Mouse (Mus musculus) myocyte (in vitro differentiated cells): Measurements from ENCODE around the gene Ndufb11. TPM values are rescaled to one million over a fixed set of nuclear protein-coding genes. Genes with fewer than 3 reads are reported as not detected.

Source experiments
- H3K27me3 ChIP-seq: one replicate; pipeline ENCODE4 v1.6.1; 2011; ENCODE audit not compliant: control insufficient read depth, insufficient read depth, insufficient read length
- H3K36me3 ChIP-seq: one replicate; pipeline ENCODE4 v1.6.1; 2011; ENCODE audit not compliant: control insufficient read depth, insufficient read depth
- H3K4me2 ChIP-seq: one replicate; pipeline ENCODE4 v1.6.1; 2011; ENCODE audit warnings: low read depth, control low read depth
- H3K4me3 ChIP-seq: one replicate; pipeline ENCODE4 v1.5.1; 2011; ENCODE audit warnings: mild to moderate bottlenecking, control low read depth, moderate library complexity
- H3K79me2 ChIP-seq: one replicate; pipeline ENCODE4 v1.6.1; 2011; ENCODE audit not compliant: control insufficient read depth, insufficient read depth
- H3ac ChIP-seq: one replicate; pipeline ENCODE4 v1.6.1; 2011; ENCODE audit not compliant: control insufficient read depth, insufficient read length
- CEBPB ChIP-seq: IDR thresholded peaks from 2 replicates; pipeline ENCODE4 v1.6.1; 2011; ENCODE audit warnings: mild to moderate bottlenecking, moderate library complexity; ENCODE audit not compliant: poor library complexity, insufficient read depth, severe bottlenecking
- E2F4 ChIP-seq: IDR thresholded peaks from one replicate; pipeline ENCODE4 v1.6.1; 2011; ENCODE audit warnings: mild to moderate bottlenecking, control low read depth, moderate library complexity; ENCODE audit not compliant: insufficient read depth
- MAX ChIP-seq: IDR thresholded peaks from one replicate; pipeline ENCODE4 v1.6.1; 2011; ENCODE audit warnings: low read depth, mild to moderate bottlenecking, control low read depth
- MYOD1 ChIP-seq, 3 experiments: IDR thresholded peaks; one replicate each; pipeline ENCODE4 v1.6.1; 2011; ENCODE audit warnings: control low read depth in 2 of 3, low read depth in 2 of 3, mild to moderate bottlenecking in 2 of 3, moderate library complexity in 1 of 3; ENCODE audit not compliant: insufficient read length in 2 of 3, control insufficient read depth in 1 of 3
- MYOG ChIP-seq, 3 experiments: IDR thresholded peaks; one replicate each; pipeline ENCODE4 v1.6.1; 2011; ENCODE audit warnings: control low read depth in 2 of 3, low read depth in 2 of 3, mild to moderate bottlenecking in 2 of 3; ENCODE audit not compliant: insufficient read length in 2 of 3, control insufficient read depth in 1 of 3, insufficient read depth in 1 of 3
- POLR2A ChIP-seq: IDR thresholded peaks from one replicate; pipeline ENCODE4 v1.6.1; 2011; ENCODE audit warnings: low read depth, mild to moderate bottlenecking, control low read depth, moderate library complexity; ENCODE audit not compliant: insufficient read length
- POLR2AphosphoS2 ChIP-seq: IDR thresholded peaks from one replicate; pipeline ENCODE4 v1.6.1; 2011; ENCODE audit warnings: low read depth, control low read depth; ENCODE audit not compliant: insufficient read length
- REST ChIP-seq: IDR thresholded peaks from one replicate; pipeline ENCODE4 v1.6.1; 2011; ENCODE audit warnings: mild to moderate bottlenecking, control low read depth, moderate library complexity; ENCODE audit not compliant: insufficient read depth, insufficient read length
- SRF ChIP-seq: IDR thresholded peaks from one replicate; pipeline ENCODE4 v1.6.1; 2011; ENCODE audit warnings: low read depth; ENCODE audit not compliant: control insufficient read depth, insufficient read length
- TCF12 ChIP-seq: IDR thresholded peaks from one replicate; pipeline ENCODE4 v1.6.1; 2011; ENCODE audit warnings: mild to moderate bottlenecking, control low read depth; ENCODE audit not compliant: poor library complexity, insufficient read depth, severe bottlenecking
- TCF3 ChIP-seq: IDR thresholded peaks from one replicate; pipeline ENCODE4 v1.6.1; 2011; ENCODE audit warnings: low read depth, control low read depth; ENCODE audit not compliant: insufficient read length
- USF1 ChIP-seq: IDR thresholded peaks from one replicate; pipeline ENCODE4 v1.6.1; 2011; ENCODE audit warnings: low read depth, mild to moderate bottlenecking, control low read depth, moderate library complexity
- polyA plus RNA-seq: library from polyadenylated mRNA; unstranded; fragments of >200 nt; fragmentation: generic; extraction: Trizol; gene quantifications from one replicate; pipeline ENCODE4 v1.2.1, GENCODE M21; 2012; ENCODE audit warnings: missing spikeins

Gene Ndufb11
- polyA plus RNA-seq = 367 TPM

GRCm38 (mm10) chrX:20617176-20617902, at the start of gene Ndufb11, which contains the start of gene Rbm10:
Gene Ndufb11, minus strand, starts transcription at chrX:20617619.
Gene Rbm10, plus strand, starts transcription at chrX:20617503.
- peaks cover 41% of the 10 kb centered on the region for H3K79me2 ChIP-seq
- peaks cover 3% of the 10 kb centered on the region for H3K36me3 ChIP-seq
- H3K4me2 ChIP-seq = peak within 1 kb of the TSS; percentile 80
- TF ChIP-seq USF1 (no peak), REST (no peak), MYOD1 (IDR thresholded peaks at IDR 0.05; ENCODE audit: control insufficient read depth in 1 of 3, insufficient read length in 2 of 3, low read depth in 2 of 3) (no peak), MAX (no peak), POLR2A (peak; percentile 41), CEBPB (no peak), SRF (no peak), TCF3 (no peak), E2F4 (no peak), TCF12 (no peak), POLR2AphosphoS2 (peak; percentile 43), MYOG (IDR thresholded peaks at IDR 0.05; ENCODE audit: control insufficient read depth in 1 of 3, insufficient read depth in 1 of 3, insufficient read length in 2 of 3, low read depth in 2 of 3) (no peak)
- peak within 1 kb of the TSS; percentile 20 for H3ac ChIP-seq
- no peaks in the 10 kb centered on the region for H3K27me3 ChIP-seq
- H3K4me3 ChIP-seq = peak within 1 kb of the TSS; percentile 77

- Histone ChIP-seq H3K79me2 (peaks cover 42% of the 10 kb centered on the region), H3ac (peak overlapping the region; percentile 65), H3K4me2 (peak overlapping the region; percentile 69), H3K4me3 (peak overlapping the region; percentile 95), H3K36me3 (no peaks in the 10 kb centered on the region), H3K27me3 (no peaks in the 10 kb centered on the region)
- TF ChIP-seq MYOD1 (IDR thresholded peaks at IDR 0.05; ENCODE audit: control insufficient read depth in 1 of 3, insufficient read length in 2 of 3, low read depth in 2 of 3) = no peak
- TF ChIP-seq REST = no peak
- TF ChIP-seq TCF3 = no peak
- no peak for TF ChIP-seq CEBPB
- TF ChIP-seq E2F4 = no peak
- TF ChIP-seq USF1 = no peak
- TF ChIP-seq TCF12 = no peak
- no peak for TF ChIP-seq POLR2AphosphoS2
- TF ChIP-seq MAX = no peak
- TF ChIP-seq MYOG (IDR thresholded peaks at IDR 0.05; ENCODE audit: control insufficient read depth in 1 of 3, insufficient read depth in 1 of 3, insufficient read length in 2 of 3, low read depth in 2 of 3) = no peak
- no peak for TF ChIP-seq POLR2A
- TF ChIP-seq SRF = no peak
Measured at GRCm38 (mm10) chrX:20663444-20663790, 46.0 kb upstream of the Ndufb11 start.

- Histone ChIP-seq H3K79me2 (peaks cover 42% of the 10 kb centered on the region), H3K36me3 (no peaks in the 10 kb centered on the region), H3K4me3 (peak overlapping the region; percentile 95), H3K27me3 (no peaks in the 10 kb centered on the region), H3ac (peak overlapping the region; percentile 65), H3K4me2 (peak overlapping the region; percentile 69)
- TF ChIP-seq SRF (no peak), MAX (no peak), E2F4 (no peak), POLR2AphosphoS2 (peak; percentile 95), POLR2A (peak; percentile 84)
Measured at GRCm38 (mm10) chrX:20662716-20663443, 45.5 kb upstream of the Ndufb11 start.

- Histone ChIP-seq H3K27me3 (no peaks in the 10 kb centered on the region), H3ac (peak overlapping the region; percentile 65), H3K4me2 (peak overlapping the region; percentile 34), H3K79me2 (peaks cover 42% of the 10 kb centered on the region), H3K36me3 (no peaks in the 10 kb centered on the region), H3K4me3 (peak overlapping the region; percentile 95)
- no peak for TF ChIP-seq REST
- no peak for TF ChIP-seq E2F4
- TF ChIP-seq USF1 = no peak
- TF ChIP-seq MAX = no peak
- TF ChIP-seq MYOG (IDR thresholded peaks at IDR 0.05; ENCODE audit: control insufficient read depth in 1 of 3, insufficient read depth in 1 of 3, insufficient read length in 2 of 3, low read depth in 2 of 3) = no peak
- no peak for TF ChIP-seq TCF12
Measured at GRCm38 (mm10) chrX:20662317-20662715, 44.9 kb upstream of the Ndufb11 start.

GRCm38 (mm10) chrX:20658891-20659406, 41.5 kb upstream of the Ndufb11 start:
- peak overlapping the region; percentile 40 for H3K4me3 ChIP-seq
- no peaks in the 10 kb centered on the region for H3K36me3 ChIP-seq
- H3K79me2 ChIP-seq = peaks cover 11% of the 10 kb centered on the region
- H3ac ChIP-seq = no peak overlapping the region
- no peaks in the 10 kb centered on the region for H3K27me3 ChIP-seq
- TF ChIP-seq POLR2A = no peak
- no peak for TF ChIP-seq CEBPB
- no peak for TF ChIP-seq POLR2AphosphoS2
- no peak for TF ChIP-seq MYOG (IDR thresholded peaks at IDR 0.05; ENCODE audit: control insufficient read depth in 1 of 3, insufficient read depth in 1 of 3, insufficient read length in 2 of 3, low read depth in 2 of 3)
- no peak for TF ChIP-seq SRF
- no peak for TF ChIP-seq E2F4
- TF ChIP-seq TCF3 = no peak
- TF ChIP-seq USF1 = no peak
- H3K4me2 ChIP-seq = peak overlapping the region; percentile 67
